Mouse (Mus musculus): ENCODE measurements around the gene Sdf2l1. TPM values are rescaled to one million over a fixed set of nuclear protein-coding genes. Genes with fewer than 3 reads are reported as not detected.
"Not testable (repeated sequence)": the region's sequence is repeated elsewhere in the genome, so short reads cannot be mapped to it uniquely, and the experiment has no call there.

Sdf2l1 gene
- total and polyA plus RNA-seq, 3 experiments, result 249 to 263 TPM; not detected in 1

GRCm38 (mm10) chr16:17168049-17168448 is 35.9 kb upstream of the Sdf2l1 start:
- no peaks in the 10 kb centered on the region for H3K4me1 ChIP-seq (ENCODE audit: control insufficient read depth in 1 of 2, insufficient read depth in 2 of 2, low read length in 2 of 2)
- H3K36me3 ChIP-seq (ENCODE audit: control insufficient read depth in 1 of 2, insufficient read depth in 2 of 2, low read length in 2 of 2), result peaks cover 0 to 41% of the 10 kb centered on the region in 2 experiments; a peak in 2 of 4 replicates
- DNase-seq (ENCODE audit: low read depth, low spot score), result no peak
- H3K27ac ChIP-seq (ENCODE audit: control insufficient read depth, low read depth, low read length), result no peak overlapping the region
- TF ChIP-seq EP300 (IDR thresholded peaks at IDR 0.05; ENCODE audit: low read depth in 1 of 2, low read length in 2 of 2), result no peak
- no peak for TF ChIP-seq ELF1 (IDR thresholded peaks at IDR 0.05; ENCODE audit: low read depth, low read length)
- TF ChIP-seq MAX (IDR thresholded peaks at IDR 0.05; ENCODE audit: low read length), result no peak
- TF ChIP-seq CHD2 (IDR thresholded peaks at IDR 0.05; ENCODE audit: low read length), result no peak
- no peak for TF ChIP-seq CHD1 (IDR thresholded peaks at IDR 0.05; ENCODE audit: low read depth, low read length)
- TF ChIP-seq USF2 (IDR thresholded peaks at IDR 0.05; ENCODE audit: borderline replicate concordance in 1 of 2, insufficient read depth in 1 of 2, low read depth in 1 of 2, low read length in 2 of 2), result no peak
- TF ChIP-seq E2F4 (IDR thresholded peaks at IDR 0.05; ENCODE audit: borderline replicate concordance, low read depth, low read length), result no peak
- TF ChIP-seq TBP (IDR thresholded peaks at IDR 0.05; ENCODE audit: low read depth, low read length), result no peak
- no peak for TF ChIP-seq ETS1 (IDR thresholded peaks at IDR 0.05; ENCODE audit: low read depth, low read length)
- TF ChIP-seq SMC3 (IDR thresholded peaks at IDR 0.05; ENCODE audit: low read depth, low read length), result no peak
- no peak for TF ChIP-seq TAL1 (IDR thresholded peaks at IDR 0.05; ENCODE audit: low read length)
- TF ChIP-seq MAZ (IDR thresholded peaks at IDR 0.05; ENCODE audit: low read depth, low read length), result no peak
- TF ChIP-seq GABPA (IDR thresholded peaks at IDR 0.05; ENCODE audit: low read depth, low read length), result no peak
- TF ChIP-seq RCOR1 (IDR thresholded peaks at IDR 0.05; ENCODE audit: low read depth, low read length), result no peak
- no peak for TF ChIP-seq POLR2AphosphoS5 (IDR thresholded peaks at IDR 0.05; ENCODE audit: borderline replicate concordance, low read depth, low read length)
- no peak for TF ChIP-seq UBTF (IDR thresholded peaks at IDR 0.05; ENCODE audit: borderline replicate concordance, insufficient read depth, low read depth, low read length)
- no peak for TF ChIP-seq MEF2A (IDR thresholded peaks at IDR 0.05; ENCODE audit: extremely low read depth, insufficient replicate concordance, low read depth, low read length, poor library complexity, severe bottlenecking)
- no peak for TF ChIP-seq TCF12 (IDR thresholded peaks at IDR 0.05; ENCODE audit: low read depth, low read length)
- no peak for TF ChIP-seq SIN3A (IDR thresholded peaks at IDR 0.05; ENCODE audit: low read length)
- no peak for TF ChIP-seq ZKSCAN1 (IDR thresholded peaks at IDR 0.05; ENCODE audit: low read depth, low read length)
- H3K9me3 ChIP-seq (replicated peaks; ENCODE audit: insufficient read depth, low read length), result no peaks in the 10 kb centered on the region
- no peak overlapping the region for H3K9ac ChIP-seq (ENCODE audit: control insufficient read depth, low read depth, low read length, poor library complexity, severe bottlenecking)
- H3K4me3 ChIP-seq (ENCODE audit: control insufficient read depth in 1 of 2, insufficient read depth in 1 of 2, low read depth in 2 of 2, low read length in 2 of 2), result no peak overlapping the region
- no peaks in the 10 kb centered on the region for H3K27me3 ChIP-seq (ENCODE audit: control insufficient read depth in 1 of 2, insufficient read depth in 2 of 2, low read length in 2 of 2)
- H3K79me2 ChIP-seq (ENCODE audit: control insufficient read depth, insufficient read depth, low read length, poor library complexity), result peaks cover 7% of the 10 kb centered on the region

DNA sequence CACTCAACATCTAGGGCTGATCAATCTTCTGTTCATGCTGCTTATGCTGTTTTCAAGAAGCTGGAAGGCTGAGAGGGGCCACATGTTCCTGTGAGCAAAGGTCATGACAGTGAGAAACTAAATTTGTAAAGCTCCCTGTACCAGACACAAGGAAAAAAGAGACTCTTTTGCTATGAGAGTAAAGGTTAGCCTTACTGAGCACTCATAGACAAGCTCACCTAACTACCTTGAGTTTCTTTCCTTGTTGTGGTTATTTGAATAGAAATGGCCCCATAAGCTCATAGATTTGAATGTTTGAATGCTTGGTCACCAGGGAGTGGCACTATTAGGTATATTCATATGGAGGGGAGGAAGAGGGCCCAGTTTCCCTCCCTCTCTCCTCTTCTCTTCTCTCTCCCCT is 35.0 kb upstream of the Sdf2l1 start:
- peaks cover 0 to 39% of the 10 kb centered on the region in 2 experiments; a peak in 2 of 4 replicates for H3K36me3 ChIP-seq (ENCODE audit: control insufficient read depth in 1 of 2, insufficient read depth in 2 of 2, low read length in 2 of 2)
- no peak overlapping the region for H3K4me3 ChIP-seq (ENCODE audit: control insufficient read depth in 1 of 2, insufficient read depth in 1 of 2, low read depth in 2 of 2, low read length in 2 of 2)
- H3K79me2 ChIP-seq (ENCODE audit: control insufficient read depth, insufficient read depth, low read length, poor library complexity), result peaks cover 7% of the 10 kb centered on the region
- no peaks in the 10 kb centered on the region for H3K4me1 ChIP-seq (ENCODE audit: control insufficient read depth in 1 of 2, insufficient read depth in 2 of 2, low read length in 2 of 2)
- no peaks in the 10 kb centered on the region for H3K27me3 ChIP-seq (ENCODE audit: control insufficient read depth in 1 of 2, insufficient read depth in 2 of 2, low read length in 2 of 2)
- TF ChIP-seq TBP (IDR thresholded peaks at IDR 0.05; ENCODE audit: low read depth, low read length) (no peak), SMC3 (IDR thresholded peaks at IDR 0.05; ENCODE audit: low read depth, low read length) (no peak), ZKSCAN1 (IDR thresholded peaks at IDR 0.05; ENCODE audit: low read depth, low read length) (no peak), GABPA (IDR thresholded peaks at IDR 0.05; ENCODE audit: low read depth, low read length) (no peak), NRF1 (IDR thresholded peaks at IDR 0.05; ENCODE audit: insufficient read depth, low read depth, low read length, poor library complexity, severe bottlenecking) (no peak), BHLHE40 (IDR thresholded peaks at IDR 0.05; ENCODE audit: borderline replicate concordance, low read depth, low read length) (no peak), ZC3H11A (IDR thresholded peaks at IDR 0.05; ENCODE audit: low read depth, low read length) (no peak), POLR2A (IDR thresholded peaks at IDR 0.05; ENCODE audit: control insufficient read depth in 1 of 2, insufficient read depth in 1 of 2, low read depth in 1 of 2, low read length in 2 of 2, poor library complexity in 1 of 2) (no peak), JUND (IDR thresholded peaks at IDR 0.05; ENCODE audit: low read depth, low read length) (no peak), CHD1 (IDR thresholded peaks at IDR 0.05; ENCODE audit: low read depth, low read length) (no peak), ETS1 (IDR thresholded peaks at IDR 0.05; ENCODE audit: low read depth, low read length) (no peak)
- no peaks in the 10 kb centered on the region for H3K9me3 ChIP-seq (replicated peaks; ENCODE audit: insufficient read depth, low read length)
- H3K27ac ChIP-seq (ENCODE audit: control insufficient read depth, low read depth, low read length), result no peak overlapping the region
- H3K9ac ChIP-seq (ENCODE audit: control insufficient read depth, low read depth, low read length, poor library complexity, severe bottlenecking), result no peak overlapping the region
- DNase-seq (ENCODE audit: low read depth, low spot score), result no peak

- H3K9me3 ChIP-seq (replicated peaks; ENCODE audit: insufficient read depth, low read length); H3K79me2 ChIP-seq (ENCODE audit: control insufficient read depth, insufficient read depth, low read length, poor library complexity); H3K4me3 ChIP-seq (ENCODE audit: control insufficient read depth in 1 of 2, insufficient read depth in 1 of 2, low read depth in 2 of 2, low read length in 2 of 2); DNase-seq (ENCODE audit: low read depth, low spot score); H3K27ac ChIP-seq (ENCODE audit: control insufficient read depth, low read depth, low read length); H3K4me1 ChIP-seq (ENCODE audit: control insufficient read depth in 1 of 2, insufficient read depth in 2 of 2, low read length in 2 of 2); H3K9ac ChIP-seq (ENCODE audit: control insufficient read depth, low read depth, low read length, poor library complexity, severe bottlenecking); H3K27me3 ChIP-seq (ENCODE audit: control insufficient read depth in 1 of 2, insufficient read depth in 2 of 2, low read length in 2 of 2): not testable (repeated sequence)
- peaks cover 0 to 44% of the 10 kb centered on the region in 2 experiments; a peak in 2 of 4 replicates for H3K36me3 ChIP-seq (ENCODE audit: control insufficient read depth in 1 of 2, insufficient read depth in 2 of 2, low read length in 2 of 2)
Measured at GRCm38 (mm10) chr16:17165478-17165877, 33.3 kb upstream of the Sdf2l1 start.
